Mouse (Mus musculus) heart, adult 11 months (tissue): ENCODE data around the gene Vdac1.

Experiments
- DNase-seq: peaks from one replicate; pipeline ENCODE4 v3.0.0; 2022

Vdac1 gene

DNA sequence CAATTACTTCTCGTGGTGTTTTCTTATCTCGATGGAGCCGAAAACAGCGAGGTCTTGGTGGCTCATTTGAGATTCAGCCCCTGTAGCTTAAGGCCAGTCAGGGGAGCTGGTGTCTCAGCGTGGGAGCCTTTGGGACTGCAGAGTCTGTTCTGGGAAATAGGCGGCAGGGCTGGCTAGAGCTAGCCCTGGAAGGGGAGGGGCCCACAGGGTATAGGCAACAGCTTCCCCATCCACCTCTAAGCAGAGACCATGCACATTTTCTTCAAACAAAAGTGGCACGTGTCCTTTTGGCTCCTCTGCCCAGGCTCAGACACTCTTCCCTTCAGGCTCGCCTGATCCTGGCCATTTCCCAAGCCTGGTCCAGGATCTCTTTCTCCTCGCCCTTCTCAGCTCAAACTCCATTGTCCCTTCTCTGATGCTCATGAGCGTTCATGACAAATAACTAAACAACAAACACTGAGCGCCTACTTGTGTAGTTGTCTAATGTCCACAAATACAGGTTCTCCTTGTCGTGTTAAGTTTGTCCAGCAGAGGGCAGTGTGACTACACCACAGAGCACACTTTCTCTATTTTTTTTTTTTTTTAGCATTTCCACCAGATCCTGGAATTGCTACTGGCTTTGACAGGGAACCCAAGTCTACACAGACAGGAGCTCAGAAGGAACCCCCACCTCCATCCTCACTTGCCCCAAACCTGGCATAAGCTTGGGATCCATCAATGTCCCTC is 60.6 kb downstream of the Vdac1 start:
- no peak for DNase-seq

GRCm38 (mm10) chr11:52429440-52429839 is 68.8 kb downstream of the Vdac1 start:
- no peak for DNase-seq

GRCm38 (mm10) chr11:52431594-52431993 is 70.9 kb downstream of the Vdac1 start:
- DNase-seq = no peak

DNA sequence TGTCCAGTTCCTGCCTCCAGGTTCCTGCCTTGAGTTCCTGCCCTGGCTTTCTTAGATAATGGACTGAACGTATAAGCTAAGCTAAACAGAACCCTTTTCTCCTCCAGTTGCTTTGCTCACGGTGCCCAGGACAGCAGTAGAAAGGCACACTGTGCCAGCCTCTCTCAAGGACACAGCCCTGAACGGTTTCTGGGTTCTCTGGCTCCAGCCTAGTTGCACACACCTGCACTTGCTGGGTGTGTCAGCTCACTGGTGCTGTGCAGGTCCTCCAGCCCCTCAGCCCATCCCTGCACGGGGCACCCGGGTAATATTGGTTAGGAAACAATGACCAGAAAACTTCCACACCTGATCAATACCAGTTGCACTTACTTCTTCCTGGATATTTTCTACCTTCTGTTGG is 71.5 kb downstream of the Vdac1 start:
- DNase-seq = no peak

GRCm38 (mm10) chr11:52433076-52433796 is 72.6 kb downstream of the Vdac1 start:
- no peak for DNase-seq

- DNase-seq = no peak
Measured at GRCm38 (mm10) chr11:52433797-52434195, 73.1 kb downstream of the Vdac1 start.

- no peak for DNase-seq
Measured at GRCm38 (mm10) chr11:52435466-52435865, 74.8 kb downstream of the Vdac1 start.

- DNase-seq = no peak
Measured at GRCm38 (mm10) chr11:52437123-52437522, 76.5 kb downstream of the Vdac1 start.
